Mouse (Mus musculus) kidney, postnatal 25 days (tissue): ENCODE data around the gene Ppp1r9a.
A peak's percentile ranks its signal among the peaks of the same experiment; 100 is the strongest.

ENCODE experiments used
- DNase-seq, 2 experiments: peaks; one replicate each; pipeline ENCODE4 v3.0.0; 2021; ENCODE audit warnings: mixed read lengths in 2 of 2

Ppp1r9a gene

DNA sequence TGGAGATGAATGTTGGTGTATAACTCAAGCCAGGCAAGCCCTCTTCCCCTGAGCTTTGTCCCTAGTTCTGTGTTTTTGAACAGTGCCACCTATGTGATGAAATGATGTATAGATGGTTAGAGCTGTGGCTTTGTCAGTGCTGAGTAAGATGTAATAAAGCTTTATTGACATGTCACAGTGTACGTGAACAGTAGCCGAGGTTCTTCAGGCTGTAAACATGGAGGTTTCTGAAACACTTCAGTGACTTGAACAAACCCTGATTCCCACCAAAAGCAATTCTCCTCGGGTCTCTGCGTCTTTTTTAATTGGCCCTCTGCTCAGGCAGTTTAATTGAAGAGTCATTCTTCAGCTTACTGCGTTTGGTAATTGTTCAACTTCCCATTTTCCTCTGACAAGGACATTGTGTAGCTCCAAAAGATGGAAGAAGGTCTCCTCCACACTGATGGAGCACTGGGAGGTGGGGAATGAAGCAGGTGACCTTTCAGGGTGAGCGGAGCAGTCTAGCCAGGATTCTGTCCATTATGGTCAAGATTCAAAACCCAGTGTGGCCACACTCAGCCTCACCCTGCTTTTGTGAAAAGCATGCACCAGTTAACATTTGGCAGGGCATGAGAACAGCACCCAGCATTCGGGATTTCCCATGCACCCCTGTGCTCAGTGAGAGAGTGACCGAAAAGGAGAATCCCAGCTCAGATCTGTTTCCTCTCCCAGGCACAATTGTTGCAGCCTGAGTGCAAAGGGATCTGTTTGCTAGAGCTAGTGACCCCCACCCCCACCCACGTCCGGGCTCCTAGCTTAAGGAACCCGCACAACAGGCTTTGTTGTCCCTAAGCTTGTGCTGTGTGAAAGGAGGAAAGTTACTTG is 108.1 kb downstream of the Ppp1r9a start:
- DNase-seq, result no peak

- DNase-seq, result no peak
Observed at GRCm38 (mm10) chr6:5012794-5013193, 110.1 kb downstream of the Ppp1r9a start.

- no peak for DNase-seq
Observed at GRCm38 (mm10) chr6:5014567-5014966, 111.8 kb downstream of the Ppp1r9a start.

- no peak for DNase-seq
Observed at GRCm38 (mm10) chr6:5015173-5015572, 112.5 kb downstream of the Ppp1r9a start.

DNA sequence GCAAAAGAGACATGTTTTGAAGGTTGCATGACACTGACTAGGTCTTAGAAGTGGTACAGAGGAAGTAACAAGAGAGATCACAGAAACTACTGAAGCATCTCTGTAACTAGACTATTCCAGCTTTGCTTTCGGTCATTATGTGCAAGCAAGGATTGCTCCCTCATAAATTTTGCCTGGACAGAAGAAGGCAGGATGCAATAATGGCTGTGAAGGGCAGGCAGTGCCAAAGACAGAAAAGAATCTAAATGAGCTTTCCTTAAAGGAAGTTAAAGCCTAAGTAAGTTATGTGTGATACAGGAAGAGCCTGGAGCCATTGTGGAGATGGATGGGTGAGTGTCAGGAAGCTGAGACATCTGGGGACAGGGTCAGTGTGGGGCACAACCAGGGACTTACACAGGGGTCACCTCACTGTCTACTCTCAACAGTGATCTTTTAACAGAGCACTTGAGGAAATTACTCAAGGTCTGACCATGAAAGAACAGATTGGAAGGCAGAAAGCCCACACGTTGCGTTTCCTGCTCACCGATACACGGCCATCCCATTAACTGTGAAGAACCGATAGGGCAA is 115.3 kb downstream of the Ppp1r9a start:
- no peak for DNase-seq

- no peak for DNase-seq
Observed at GRCm38 (mm10) chr6:5019208-5019607, 116.5 kb downstream of the Ppp1r9a start.

DNA sequence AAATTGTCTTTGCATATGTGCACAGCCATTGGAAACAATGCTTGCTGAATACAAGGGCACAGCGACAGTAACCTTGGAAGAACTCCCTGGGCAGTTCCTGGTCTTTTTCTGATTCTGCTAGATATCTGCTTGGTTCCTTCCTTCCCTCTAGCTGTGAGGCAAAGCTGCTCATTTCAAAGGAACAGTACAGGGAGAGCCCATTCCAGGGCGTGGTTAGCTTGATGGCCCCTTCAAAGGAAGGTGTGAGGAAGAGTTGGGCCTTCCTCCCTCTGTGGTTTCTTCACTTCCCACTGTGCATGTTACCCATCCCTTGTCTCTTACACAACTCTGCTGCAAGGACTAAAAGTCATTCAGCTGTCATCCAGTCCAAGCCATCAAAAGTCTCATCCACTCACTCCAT is 117.3 kb downstream of the Ppp1r9a start:
- no peak for DNase-seq

DNA sequence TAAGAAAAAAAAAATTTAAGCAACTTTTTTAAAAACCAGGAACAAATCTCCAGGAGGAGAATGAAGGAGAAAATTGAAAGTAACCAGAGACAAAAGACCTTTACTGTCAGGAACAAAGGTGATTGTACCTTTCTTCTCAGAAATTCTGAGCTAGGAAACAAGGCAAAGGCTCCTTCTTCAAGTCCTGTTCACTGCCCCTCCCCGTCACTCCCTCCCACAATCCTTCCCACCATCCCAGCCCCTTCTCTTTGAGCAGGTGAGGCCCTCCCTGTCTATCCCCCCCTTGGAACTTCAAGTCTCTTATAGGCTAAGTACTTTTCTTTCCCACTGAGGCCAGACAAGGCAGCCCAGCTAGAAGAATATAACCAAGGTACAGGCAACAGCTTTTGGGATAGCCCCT is 117.8 kb downstream of the Ppp1r9a start:
- no peak for DNase-seq

GRCm38 (mm10) chr6:5022677-5023076 is 120.0 kb downstream of the Ppp1r9a start:
- no peak for DNase-seq

- no peak for DNase-seq
Observed at GRCm38 (mm10) chr6:5024893-5025292, 122.2 kb downstream of the Ppp1r9a start.

DNA sequence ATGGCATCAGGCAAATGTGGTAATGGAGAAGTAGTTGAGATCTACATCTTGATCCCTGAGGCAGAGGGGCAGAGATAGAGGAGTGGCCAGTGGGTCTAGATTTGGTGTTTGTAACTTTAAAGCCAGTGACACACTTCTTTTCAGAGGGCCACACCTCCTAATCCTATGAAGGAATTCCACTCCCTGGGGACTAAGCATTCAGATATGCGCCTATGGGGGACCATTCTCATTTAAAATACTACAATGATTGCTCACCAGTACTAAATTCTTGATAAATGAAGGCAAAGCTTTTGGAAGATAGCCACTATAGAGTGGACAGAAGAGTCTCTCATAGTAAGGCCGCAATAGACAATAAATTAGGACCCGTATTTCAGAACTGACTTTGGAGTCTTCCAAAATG is 124.1 kb downstream of the Ppp1r9a start:
- no peak for DNase-seq

GRCm38 (mm10) chr6:5027213-5027612 is 124.5 kb downstream of the Ppp1r9a start:
- DNase-seq, result no peak

DNA sequence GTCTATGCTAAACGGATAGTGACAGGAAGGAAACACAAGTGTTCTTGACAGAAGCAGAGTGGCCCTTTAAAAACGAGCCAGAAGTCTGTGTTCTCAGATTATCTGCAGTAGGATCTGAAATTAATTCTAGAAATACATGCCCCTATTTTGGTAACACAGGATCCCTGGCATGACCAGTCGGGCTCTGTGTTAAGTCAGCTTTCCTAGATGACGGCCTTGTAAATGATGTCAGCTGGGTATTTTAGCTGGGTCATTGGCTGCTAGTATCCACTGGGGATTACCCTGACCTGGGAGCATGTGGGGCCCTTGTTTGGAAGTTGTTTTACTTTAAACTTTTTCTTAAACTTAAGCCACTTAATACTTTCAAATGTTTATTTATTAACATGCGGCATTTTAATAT is 125.1 kb downstream of the Ppp1r9a start:
- DNase-seq, result no peak

DNA sequence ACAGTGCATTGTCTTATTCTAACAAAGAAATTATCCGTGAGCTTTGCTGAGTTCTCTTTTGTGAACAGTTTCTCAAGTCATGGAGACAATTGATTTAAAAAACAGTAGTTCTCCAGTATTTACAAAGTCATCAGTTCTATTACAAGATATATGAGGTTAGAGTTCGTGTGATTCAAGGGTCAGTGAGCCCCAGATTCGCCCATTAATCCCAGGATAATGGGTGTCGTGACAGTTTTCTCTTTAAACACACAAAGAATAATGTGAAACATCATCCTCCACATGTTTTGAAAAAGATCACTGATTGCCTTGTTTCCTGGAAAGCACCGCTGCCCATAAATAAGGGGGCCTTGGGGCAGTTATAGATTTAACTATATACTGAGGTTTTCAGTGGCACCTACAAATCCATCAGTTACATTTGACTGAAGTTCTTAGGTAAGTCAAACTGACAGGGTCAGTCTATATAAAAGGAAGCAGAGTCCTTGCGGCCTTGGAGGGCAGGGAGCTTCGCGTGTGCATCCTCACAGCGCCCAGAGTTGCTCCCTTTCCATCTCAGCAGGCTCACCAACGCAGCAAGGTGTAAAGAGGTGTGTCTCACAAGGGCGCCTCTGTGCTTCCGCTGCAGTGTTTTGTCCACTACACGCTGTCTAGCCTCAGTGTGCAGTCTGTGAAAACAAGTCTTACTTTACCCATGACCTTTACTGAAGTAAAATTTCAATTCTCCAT is 126.6 kb downstream of the Ppp1r9a start:
- DNase-seq, result no peak

- DNase-seq, result no peak
Observed at GRCm38 (mm10) chr6:5029956-5030355, 127.2 kb downstream of the Ppp1r9a start.

DNA sequence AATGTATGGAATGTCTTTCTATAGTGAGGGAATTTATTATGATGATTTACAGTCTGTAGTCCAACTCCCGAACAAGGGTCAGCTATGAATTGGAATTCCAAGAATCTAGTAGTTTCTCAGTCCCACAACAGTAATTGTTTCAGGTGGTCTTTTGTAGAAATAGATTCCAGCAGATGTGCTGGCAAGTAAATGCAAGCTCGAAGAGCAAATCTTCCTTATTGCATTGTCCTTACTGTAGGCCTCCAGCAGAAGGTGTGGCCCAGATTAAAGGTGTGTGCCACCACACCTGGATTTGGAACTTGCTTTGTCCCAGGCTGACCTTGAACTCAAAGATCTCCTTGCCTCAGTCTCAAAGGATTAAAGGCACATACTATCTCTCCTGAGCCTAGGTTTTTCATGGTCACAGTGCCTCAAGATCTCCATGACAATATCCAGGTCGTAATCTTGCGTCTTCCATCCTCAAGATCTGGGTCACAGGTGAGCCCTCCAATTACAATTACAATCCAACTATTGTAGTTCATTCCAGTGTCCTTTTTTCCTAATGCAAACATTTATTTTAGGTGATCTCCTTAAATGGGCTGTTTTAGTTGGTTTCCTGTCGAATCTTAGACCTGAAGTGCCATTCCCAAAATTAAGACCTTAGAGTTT is 130.4 kb downstream of the Ppp1r9a start:
- no peak for DNase-seq

GRCm38 (mm10) chr6:5037225-5037624 is 134.5 kb downstream of the Ppp1r9a start:
- DNase-seq, result peak in 1 of 2 experiments; percentile 31

GRCm38 (mm10) chr6:5038140-5038749 is 135.5 kb downstream of the Ppp1r9a start:
- DNase-seq, result no peak

- DNase-seq, result no peak
Observed at GRCm38 (mm10) chr6:5039316-5039715, 136.6 kb downstream of the Ppp1r9a start.

- no peak for DNase-seq
Observed at GRCm38 (mm10) chr6:5045854-5046253, 143.1 kb downstream of the Ppp1r9a start.

DNA sequence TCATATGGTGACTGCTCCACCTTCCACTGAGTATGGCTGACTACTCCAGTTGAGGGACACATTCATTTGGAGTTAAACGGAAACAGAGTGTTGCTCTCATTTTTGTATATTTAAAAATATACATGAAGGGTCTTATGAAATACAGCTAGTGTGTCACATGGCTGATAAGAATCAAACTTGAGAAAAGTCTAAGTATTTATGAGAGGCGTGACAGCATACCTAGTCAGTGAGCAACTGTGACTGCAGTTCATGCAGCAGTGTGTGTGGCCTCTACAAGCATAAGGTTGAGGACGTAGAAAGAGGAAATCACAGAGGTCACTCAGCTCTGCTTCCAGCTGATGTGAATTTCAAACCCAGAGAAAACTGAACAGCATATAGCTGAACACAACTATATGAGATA is 145.3 kb downstream of the Ppp1r9a start:
- no peak for DNase-seq

DNA sequence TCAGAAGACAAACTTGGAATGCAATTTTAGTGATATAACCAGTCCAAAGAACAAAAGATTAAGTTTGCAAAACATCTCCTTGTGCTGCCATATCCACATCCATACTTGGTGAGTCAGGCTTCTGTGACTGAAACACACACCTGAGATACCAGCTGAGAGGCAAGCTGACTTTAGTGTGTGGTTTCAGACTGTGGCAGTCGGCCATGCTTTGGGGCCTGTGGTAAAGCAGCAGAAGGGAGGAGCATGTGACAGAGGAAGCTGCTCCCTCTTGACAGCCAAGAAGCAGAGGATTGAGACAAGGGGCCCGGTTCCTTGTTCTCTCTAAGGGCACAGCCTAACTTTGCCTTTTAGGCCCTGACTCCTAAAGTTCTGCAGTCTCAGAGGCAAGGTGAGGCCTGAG is 149.6 kb downstream of the Ppp1r9a start:
- DNase-seq, result no peak
